Mouse (Mus musculus): ENCODE measurements around the gene Fignl2.

- TF ChIP-seq CTCF (IDR thresholded peaks at IDR 0.05) (no peak), EP300 (IDR thresholded peaks at IDR 0.05) (no peak)
Observed at GRCm38 (mm10) chr15:101060280-101060852, 18.0 kb downstream of the Fignl2 start.
